Mouse (Mus musculus) urinary bladder, postnatal 36 days (tissue): ENCODE results near the gene Gm28051.
A peak's percentile ranks its signal among the peaks of the same experiment; 100 is the strongest.

Source experiments
- DNase-seq, 2 experiments: peaks; one replicate each; pipeline ENCODE4 v3.0.0; 2022; ENCODE audit warnings: low spot score in 2 of 2, mixed read lengths in 1 of 2

Gene Gm28051

DNA sequence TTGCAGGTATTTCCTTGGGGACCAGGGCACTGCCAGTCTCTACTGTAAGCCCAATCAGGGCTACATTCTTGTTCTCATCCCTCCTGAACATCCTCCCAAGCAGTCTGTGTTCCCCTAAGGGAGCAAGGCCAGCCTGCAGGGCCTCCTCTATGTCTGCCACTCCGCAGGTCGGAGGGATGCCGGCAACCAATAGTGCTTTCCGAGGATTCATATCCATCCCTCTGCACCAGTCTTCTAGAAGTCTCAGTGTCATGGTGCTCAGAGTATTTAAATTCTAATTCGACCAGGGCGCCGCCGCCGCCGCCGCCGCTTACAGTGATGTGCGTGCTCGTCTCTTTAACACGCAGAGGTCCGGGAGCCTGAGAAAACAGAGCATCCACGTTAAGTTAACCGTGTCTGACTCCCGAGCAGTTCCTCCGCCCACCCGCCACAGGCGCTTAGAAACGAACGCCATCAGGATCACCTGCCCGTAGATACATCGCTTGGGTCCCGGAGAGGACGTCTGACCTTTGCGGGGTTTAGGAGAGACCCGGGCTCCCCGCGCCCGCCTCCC lies 14.5 kb downstream of the Gm28051 start:
- no peak for DNase-seq

DNA sequence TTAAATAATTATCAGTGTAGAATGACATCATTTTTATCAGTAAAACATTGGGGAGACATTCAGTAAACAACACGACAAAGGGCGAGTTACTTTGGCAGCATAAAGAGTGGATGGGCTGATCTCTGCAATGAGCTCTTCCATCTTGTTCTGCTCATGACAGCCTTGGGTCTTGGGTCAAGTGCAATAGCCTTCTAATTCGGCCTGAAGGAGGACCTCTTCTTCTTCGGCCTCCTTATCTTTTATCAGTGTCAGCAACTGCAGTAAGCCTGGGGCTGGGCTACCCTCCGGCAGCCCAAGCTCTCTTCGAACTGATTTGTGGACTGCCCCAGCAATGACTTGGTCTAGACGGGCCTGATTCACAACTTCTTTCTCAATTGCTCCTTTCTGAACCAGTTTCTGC lies 15.5 kb downstream of the Gm28051 start:
- no peak for DNase-seq

DNA sequence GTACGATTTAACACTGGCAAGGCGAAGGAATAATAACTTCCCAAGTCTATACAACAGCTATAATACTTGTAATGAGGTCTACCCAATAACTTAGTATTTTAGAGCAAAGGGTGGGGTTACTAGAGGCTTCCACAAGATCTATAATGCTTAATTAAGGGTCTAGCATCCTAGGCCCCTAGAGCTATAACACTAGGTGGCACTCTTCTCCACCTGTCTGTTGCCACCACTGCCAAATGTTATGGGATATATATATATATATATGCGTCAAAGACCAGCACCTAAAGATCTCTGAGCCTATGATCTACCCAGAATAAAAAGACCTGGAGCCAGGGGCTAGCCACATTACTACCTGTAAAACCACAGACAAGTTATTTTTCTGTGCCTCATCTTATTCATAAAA lies 17.3 kb downstream of the Gm28051 start:
- DNase-seq: no peak

DNA sequence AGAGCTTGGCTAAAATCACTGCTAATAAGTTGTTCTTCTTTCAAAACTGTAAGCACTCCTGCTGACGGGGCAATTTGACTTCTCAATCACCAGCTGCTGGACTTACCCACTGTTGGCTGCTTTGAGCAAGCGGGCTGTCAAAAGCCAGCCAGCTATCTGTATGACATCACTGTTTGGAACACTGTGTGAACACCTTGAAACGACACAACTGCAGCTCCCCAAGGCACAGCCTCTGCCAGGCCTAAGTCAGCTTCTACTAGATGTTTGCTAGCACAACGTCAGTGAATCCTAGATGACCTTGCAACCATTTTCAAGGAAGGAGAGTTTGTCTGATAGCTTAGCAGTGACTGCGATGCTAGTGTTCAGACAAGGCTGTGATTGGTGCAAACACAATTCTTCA lies 18.5 kb downstream of the Gm28051 start:
- DNase-seq: no peak

DNA sequence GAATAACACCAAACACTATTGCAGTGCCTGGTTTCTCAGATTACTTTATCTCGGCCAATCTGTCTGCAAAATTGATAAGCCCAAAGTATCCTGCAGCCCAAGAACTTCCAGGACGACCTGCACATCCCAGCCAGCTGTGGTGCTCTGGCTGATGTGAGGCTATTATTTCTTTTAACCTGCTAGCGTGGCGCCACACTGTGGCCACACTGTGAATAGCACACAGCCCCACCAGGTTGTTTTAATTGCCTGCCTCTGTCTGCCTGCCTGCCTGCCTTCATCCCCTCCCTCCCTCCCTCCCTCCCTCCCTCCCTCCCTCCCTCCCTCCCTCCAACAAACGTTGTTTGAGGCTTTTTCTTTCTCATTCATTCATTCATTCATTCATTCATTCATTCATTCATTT lies 24.2 kb downstream of the Gm28051 start:
- peak in 1 of 2 experiments; percentile 32 for DNase-seq

DNA sequence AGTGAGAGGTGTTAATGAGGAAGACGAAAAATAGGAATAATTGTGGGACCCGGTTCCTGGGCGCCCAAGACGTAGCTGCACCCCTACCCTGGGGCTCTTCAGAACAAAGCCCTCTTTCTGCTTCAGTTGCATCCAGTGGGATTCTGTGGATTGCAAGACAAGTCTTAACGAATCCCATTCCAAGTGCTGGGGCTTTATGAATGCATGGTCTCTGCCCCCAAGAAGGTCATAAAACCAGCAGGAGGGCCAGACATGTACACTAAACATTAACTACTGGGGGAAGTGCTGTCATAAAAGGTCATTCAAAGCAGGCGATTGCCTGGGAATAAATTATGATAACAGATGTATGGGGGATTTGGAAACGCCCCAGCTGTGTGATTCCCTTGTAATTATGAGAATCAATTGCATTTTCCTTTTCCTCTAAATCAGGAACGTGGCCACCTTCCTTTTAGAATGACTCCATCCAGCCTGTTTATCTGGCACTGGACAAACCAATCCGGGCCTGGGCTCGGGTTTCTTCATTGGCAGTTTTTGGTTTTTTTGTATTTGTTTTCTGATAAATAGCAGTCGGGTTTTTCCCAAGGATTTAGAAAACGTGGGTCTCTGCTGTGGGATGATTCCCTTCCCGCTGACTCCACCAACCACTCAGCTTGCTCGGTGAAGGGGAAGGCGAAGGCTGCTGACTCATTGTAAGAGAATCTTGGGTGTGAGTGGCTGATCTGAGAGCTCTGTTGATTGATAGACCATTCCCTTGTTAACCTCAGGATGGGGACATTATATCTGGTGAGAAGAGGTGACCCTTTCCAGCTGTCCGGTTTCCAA lies 26.6 kb downstream of the Gm28051 start:
- no peak for DNase-seq

DNA sequence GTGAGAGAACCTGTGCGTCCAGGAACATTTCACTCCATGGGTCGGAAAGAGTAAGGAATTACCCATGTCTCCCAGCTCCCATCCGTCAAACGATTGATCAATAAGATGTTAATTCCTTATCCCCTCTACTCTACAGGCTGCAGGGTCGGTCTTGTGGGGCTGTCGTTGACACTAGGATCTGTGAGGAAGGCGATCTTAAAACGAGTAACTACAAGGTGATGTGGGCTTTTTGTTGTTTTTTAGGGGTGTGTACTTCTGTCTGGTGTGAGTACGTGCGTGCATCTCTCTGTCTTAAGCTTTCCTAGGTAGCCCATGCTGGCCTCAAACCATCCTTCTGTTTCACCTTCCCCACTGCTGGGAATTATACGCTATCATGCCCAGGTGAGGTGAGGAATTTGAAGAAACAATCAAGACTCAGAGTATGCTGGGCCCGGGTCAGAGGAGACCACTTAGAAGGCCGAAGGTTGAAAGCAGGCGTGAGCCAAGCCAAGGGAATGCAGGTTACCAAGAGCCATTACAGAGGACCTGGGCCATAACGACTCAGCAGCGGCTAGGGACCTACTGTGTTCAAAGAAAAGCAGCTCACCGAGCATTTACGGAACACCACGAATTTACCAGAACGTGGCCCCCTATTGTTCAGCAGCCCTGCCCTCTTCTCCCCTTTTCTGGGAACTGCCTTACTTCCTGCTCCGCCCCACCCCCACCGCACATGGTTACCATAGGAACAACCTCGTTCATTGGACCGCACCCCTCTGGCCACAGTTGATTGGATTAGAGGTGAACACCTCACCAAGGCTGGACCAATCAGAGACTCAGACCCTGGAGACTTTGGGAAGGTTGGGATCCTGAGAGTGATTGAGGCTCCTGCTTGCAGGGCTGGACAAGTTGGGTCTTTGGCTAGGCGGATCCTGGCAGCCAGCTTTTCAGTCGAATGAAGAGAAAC lies 27.4 kb downstream of the Gm28051 start:
- DNase-seq: peak in 1 of 2 experiments; percentile 28

DNA sequence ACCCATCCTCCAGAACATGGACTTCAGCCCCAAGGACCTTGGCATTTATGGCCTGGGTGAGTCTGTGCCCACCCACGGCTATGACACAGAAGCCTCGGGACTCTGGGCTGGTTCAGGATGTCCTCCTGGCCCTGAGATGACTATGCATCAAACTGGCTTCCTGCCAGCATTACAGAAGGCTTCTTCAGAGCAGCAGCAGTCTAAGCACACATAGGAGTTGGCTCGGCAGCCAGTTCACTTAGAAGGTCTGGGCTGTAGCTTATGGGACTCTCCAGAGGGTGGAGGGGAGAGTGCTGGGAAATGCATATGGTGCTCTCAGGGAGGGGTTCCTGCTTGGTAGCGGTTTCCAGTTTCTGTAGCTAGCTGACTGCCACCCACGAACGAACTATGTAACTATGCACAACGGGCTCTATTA lies 31.8 kb downstream of the Gm28051 start:
- DNase-seq: no peak

DNA sequence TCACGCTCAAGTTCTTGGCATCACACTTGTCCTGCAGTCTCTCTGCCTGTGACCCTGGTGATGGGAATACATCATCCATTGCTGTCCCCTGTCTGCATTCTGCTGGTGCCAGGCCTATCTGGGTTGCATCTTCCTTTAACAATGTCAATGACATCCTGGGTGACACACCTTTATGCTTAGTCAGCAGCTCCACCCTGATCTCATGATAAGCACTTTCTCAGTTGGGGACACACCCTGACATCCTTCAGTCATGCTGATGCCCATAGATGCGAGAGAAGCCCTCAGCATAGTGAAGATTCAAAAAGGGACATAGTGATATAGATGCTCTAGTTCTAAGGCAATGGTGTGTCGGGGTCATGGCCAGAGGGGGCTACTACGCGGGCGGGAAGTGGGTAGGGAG lies 32.4 kb downstream of the Gm28051 start:
- DNase-seq: no peak

DNA sequence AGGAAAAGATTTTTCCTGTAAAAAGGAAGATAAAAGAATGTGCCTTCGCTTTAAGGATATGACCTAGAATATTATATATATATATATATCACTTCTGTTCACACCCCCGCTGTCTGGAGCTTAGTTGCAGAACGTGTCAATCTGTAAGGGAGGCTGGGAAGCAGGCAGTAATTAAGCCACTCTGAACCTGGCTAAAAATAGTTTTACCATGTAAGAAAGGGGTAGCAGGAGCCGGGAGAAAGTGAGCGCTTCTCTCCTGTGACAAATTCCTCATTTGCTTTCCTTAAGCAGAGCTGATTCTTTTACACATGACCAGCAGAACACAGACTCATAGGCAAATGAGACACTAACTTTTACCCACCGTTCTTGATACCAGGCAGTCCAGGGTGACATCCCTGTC lies 33.7 kb downstream of the Gm28051 start:
- DNase-seq: no peak

DNA sequence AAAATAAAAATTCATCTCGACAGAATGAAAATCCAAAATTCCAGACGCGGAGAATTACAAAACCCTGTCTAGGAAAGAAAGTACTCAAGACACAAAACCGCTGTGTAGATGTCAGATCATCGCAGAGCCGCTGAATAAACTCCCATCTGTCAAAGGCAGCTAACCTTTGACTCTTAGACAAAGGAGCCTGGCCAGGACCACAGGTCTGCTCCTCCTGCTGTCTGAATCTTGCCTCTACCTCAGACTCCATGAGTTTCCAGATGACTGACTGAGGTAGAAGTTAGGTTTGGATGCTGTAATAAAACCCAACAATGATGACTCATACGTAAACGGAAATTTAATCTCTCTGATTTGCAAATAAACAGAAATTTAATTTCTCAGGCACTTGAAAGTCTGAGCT lies 34.6 kb downstream of the Gm28051 start:
- no peak for DNase-seq

DNA sequence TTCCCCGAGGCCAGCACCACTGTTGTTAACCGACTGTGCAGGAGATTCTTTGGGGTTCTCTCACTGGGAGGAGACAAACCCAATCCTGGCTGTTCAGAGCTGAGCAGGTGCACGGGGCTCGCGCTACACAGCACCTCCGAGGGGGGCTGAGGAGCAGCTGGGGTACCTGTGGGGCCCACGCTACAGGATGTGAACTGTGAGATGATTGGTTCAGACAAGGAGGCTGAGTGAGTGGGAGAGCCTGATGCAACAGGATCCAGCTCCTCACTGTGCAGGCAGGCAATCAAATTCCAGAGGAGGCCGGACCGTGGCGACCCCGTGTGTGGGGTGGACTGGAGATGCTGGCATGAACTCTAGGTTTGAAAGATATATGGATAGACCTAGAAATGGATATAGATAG lies 35.1 kb downstream of the Gm28051 start:
- DNase-seq: no peak

DNA sequence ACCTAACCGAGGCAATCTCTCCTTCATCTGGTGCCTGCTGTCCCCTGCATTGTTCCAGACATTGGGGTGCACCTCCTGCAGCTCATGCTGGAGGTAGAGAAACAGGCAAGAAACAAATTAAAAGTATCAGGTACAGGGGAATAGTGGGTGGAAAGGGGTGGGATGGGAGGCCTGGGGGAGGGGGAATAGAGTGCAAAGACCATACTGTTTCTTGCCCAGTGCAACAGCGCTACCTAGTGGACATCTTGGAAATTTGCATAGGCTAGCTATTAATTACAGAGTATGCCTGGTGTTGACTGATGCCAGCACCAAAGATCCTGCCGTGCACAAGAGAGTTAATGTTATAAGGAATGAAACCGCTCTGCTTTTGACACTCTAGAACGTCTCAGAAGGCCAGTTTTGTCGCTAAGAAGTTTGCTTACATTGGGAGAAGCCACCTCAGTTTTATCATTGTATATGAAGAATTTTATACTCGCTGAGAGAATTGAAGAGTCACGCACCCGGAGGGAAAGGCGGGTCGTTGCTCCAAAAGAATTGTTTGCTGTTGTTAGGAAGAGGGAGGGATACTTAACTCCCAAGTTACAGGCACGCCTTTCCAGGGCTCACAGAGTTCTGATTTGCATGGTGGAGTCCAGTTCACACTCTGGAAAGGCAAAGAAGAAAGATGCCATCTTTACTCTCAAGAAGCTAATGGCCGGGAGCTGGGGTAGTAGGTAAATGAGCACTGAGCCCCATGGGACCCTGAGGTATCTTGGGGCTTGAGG lies 37.8 kb downstream of the Gm28051 start:
- no peak for DNase-seq

DNA sequence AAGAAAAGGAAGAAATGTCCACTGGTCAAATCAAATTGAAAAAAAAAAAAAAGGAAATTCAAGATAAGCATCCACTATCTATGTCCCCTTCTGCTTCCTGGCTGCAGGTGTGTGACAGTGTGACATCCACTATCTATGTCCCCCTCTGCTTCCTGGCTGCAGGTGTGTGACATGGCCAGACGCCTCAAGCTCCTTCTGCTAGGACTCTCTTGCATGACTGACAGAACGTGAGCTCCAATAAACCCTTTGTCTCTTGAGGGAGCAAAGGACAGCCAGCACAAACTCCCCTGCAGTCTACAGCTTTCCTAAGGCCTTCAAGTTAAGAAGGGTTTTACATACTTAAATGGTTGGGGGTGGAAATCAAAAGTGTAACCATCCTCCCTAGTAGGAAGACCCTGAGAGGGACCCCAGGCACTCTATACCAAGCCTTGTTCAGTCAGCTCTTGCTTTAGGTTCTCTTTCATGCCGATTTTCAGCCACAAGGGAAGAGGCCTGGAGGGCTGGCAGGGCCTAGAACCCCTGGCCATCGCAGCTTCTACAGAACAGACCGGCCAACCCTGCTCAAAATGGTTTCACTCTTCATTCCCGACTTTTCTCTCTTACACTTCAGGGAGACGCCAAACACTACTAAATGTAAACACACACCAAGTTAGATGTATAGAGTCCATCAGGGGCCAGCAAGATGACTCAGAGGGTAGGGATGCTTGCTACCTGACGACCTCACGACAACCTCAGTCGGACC lies 42.7 kb downstream of the Gm28051 start:
- DNase-seq: no peak

DNA sequence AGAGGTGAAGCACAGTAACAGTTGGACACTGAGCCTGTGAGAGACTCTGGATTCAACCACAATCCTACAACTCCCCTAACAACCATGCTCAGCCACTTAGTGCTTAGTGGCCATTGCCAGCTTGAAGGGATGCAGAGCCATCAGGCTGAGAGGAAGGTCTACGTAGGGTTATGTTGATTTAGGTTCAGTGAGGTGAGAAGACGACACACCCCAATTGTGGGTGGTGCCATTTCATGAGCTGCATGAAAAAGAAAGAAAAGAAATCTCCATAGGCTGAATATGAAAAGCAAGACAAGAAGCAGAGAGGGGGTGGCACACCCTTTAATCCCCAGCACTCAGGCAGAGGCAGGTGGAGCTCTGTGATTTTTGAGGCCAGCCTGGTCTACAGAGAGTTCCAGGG lies 43.4 kb downstream of the Gm28051 start:
- no peak for DNase-seq

DNA sequence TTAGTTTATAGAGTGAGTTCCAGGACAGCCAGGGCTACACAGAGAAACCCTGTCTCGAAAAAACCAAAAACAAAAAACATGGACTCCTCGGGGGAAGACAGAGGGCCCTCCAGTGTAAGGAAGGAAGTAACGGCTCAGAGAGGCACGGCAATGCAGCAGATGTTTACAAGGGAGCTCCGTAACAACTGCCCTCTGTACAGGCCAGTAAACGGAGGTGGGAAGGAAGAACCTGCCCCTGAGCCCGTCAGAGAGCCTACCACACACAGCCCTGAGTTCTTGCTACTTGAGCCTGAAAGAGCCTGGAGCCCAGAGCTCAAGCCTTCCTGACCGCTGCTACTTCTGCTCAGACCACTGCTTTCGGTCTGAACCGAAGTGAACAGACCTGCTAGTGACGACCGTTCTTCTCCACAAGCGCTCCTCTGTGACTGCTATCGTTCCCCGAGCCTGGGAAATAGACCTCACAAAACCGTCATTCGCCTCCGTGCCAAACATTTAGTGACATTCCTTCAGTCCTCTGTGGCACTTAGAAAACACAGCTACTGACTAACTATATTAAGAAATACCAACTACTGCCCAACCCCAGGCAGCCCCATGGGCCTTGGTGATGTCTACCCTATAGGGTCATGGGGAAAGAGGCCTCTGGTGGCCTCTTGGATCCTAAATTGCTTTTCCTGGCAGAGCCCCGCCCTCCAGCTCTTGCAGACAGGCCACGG lies 44.3 kb downstream of the Gm28051 start:
- DNase-seq: no peak

DNA sequence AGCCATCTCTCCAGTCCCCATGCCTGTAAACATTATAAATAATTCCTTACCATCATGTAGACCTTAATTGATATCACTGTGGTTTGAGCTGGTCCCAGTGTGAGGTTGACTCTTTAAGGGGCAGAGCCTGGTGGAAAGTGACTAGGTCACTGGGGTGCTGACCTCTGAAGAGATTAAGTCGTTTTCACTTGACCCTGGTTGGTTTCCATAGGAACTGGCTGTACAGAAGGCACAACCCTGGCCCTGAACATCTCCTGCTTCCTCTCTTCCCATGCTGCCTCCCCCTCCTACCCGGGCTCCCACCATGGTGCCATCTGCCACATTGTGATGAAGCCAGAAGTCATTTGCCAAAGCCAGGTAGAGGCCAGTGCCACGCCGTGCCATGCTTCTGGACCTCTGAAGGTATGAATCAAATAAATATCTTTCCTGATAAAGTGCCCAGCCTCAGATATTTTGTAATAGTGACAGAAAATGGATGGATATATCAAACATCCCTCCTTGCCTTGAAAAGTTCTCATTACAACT lies 46.7 kb downstream of the Gm28051 start:
- DNase-seq: no peak

DNA sequence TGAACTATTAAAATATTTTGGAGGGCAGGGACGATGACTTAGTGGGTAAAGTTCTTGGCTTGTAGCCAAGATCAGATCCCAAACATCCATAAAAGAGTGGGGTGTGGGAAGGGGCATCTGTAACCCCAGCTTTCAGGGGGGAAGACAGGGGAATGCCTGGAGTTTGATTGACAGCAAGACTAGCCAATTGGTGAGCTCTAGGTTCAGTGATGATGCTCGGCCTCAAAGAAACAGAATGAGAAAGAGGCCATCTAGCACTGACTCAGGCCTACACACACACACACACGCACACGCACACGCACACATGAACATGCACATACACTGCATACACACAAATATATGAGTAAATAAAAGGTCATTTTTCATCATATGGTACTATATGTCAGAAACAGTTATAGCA lies 47.7 kb downstream of the Gm28051 start:
- DNase-seq: no peak

DNA sequence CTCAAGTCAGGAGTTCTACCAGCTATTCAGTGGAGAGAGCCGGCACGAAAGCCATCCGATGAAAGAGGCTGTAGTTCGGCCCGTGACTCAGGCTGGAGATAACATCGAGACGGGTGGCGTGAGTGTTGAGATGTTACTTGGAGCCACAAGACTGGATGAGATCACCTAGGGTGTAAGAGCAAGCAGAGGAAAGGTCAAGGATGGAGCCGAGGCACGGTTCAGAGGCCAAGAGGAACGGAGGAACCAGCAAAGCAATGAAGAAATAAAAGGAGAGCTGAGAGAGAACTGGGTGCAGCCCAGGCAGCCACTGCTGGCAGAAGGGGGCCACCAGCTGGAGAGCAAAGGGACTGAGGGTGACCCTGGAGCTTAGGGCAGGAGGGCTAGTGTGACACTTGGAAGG lies 49.3 kb downstream of the Gm28051 start:
- peak; percentile 38 to 57 for DNase-seq

DNA sequence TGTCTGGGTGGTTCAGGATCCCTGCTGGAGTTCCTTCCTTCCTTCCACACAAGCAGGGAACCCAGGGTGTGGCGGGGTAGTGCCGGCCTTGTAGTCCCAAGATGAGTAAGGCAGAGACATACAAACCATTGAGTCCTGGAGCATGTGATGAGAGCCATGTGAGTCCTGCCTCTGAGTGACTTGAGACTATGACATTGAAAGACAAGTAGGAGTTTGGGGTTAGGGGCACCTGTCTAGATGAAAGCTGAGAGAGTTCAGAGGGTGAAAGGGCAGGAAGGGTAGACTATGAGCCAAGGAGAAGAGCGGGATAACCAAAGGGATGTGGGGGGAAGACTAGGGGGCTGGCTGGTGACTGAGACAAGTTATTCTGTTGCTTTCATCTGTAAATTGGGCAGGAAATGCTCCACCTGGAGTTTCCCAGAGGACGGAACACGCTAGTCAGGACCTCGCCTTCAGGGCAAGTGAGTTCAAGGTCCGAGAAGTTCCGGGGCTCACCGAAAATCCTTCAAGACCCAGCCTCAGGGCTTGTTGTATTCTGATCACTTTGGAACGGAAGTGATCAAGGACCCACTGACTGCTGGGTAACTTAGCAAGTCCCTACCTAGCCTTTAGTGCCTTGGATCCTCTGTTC lies 50.6 kb downstream of the Gm28051 start:
- no peak for DNase-seq
